Mouse (Mus musculus): ENCODE measurements around the gene Olfr432. TPM values are rescaled to one million over a fixed set of nuclear protein-coding genes. Genes with fewer than 3 reads are reported as not detected.
"Not testable (repeated sequence)": the region's sequence is repeated elsewhere in the genome, so short reads cannot be mapped to it uniquely, and the experiment has no call there.

Olfr432 gene
- polyA plus RNA-seq (2012; rRNA removed) = not detected in 2 replicates

- no peaks in the 10 kb centered on the region for H3K4me1 ChIP-seq (ENCODE audit: control insufficient read depth, insufficient read depth, low read length)
- no peak for TF ChIP-seq POLR2A (IDR thresholded peaks at IDR 0.05; ENCODE audit: control insufficient read depth, low read depth, low read length)
- no peak for TF ChIP-seq CTCF (IDR thresholded peaks at IDR 0.05; ENCODE audit: control insufficient read depth, insufficient read depth, insufficient replicate concordance, low read depth, low read length)
- H3K36me3 ChIP-seq (ENCODE audit: control insufficient read depth, insufficient read depth, low read length) = no peaks in the 10 kb centered on the region
Measured at GRCm38 (mm10) chr1:174048893-174049292, at the start of gene Olfr432. Gene Olfr432, plus strand, starts transcription at chr1:174049205.

GRCm38 (mm10) chr1:174004352-174005109 is 44.5 kb upstream of the Olfr432 start:
- H3K36me3 ChIP-seq (ENCODE audit: control insufficient read depth, insufficient read depth, low read length); H3K4me3 ChIP-seq (ENCODE audit: control insufficient read depth, low read depth, low read length); H3K27me3 ChIP-seq (ENCODE audit: control insufficient read depth, insufficient read depth, low read length); H3K4me1 ChIP-seq (ENCODE audit: control insufficient read depth, insufficient read depth, low read length); H3K27ac ChIP-seq (ENCODE audit: control insufficient read depth, insufficient read depth, low read depth, low read length): not testable (repeated sequence)

More at GRCm38 (mm10) chr1:174048893-174049292, at the start of gene Olfr432:
- Histone ChIP-seq H3K27me3 (ENCODE audit: control insufficient read depth, insufficient read depth, low read length) (no peaks in the 10 kb centered on the region), H3K4me3 (ENCODE audit: control insufficient read depth, low read depth, low read length) (no peak within 1 kb of the TSS), H3K27ac (ENCODE audit: control insufficient read depth, insufficient read depth, low read depth, low read length) (no peak within 1 kb of the TSS)

- H3K36me3 ChIP-seq (ENCODE audit: control insufficient read depth, insufficient read depth, low read length); H3K4me1 ChIP-seq (ENCODE audit: control insufficient read depth, insufficient read depth, low read length); H3K27ac ChIP-seq (ENCODE audit: control insufficient read depth, insufficient read depth, low read depth, low read length); H3K4me3 ChIP-seq (ENCODE audit: control insufficient read depth, low read depth, low read length); H3K27me3 ChIP-seq (ENCODE audit: control insufficient read depth, insufficient read depth, low read length): not testable (repeated sequence)
Measured at GRCm38 (mm10) chr1:174007050-174007449, 42.0 kb upstream of the Olfr432 start.

GRCm38 (mm10) chr1:174031698-174032097 is 17.3 kb upstream of the Olfr432 start, which contains the start of gene Ifi205:
Gene Ifi205, minus strand, starts transcription at chr1:174031810.
- TF ChIP-seq CTCF (IDR thresholded peaks at IDR 0.05; ENCODE audit: control insufficient read depth, insufficient read depth, insufficient replicate concordance, low read depth, low read length) (no peak), POLR2A (IDR thresholded peaks at IDR 0.05; ENCODE audit: control insufficient read depth, low read depth, low read length) (no peak)
- Histone ChIP-seq H3K27ac (ENCODE audit: control insufficient read depth, insufficient read depth, low read depth, low read length) (no peak within 1 kb of the TSS), H3K36me3 (ENCODE audit: control insufficient read depth, insufficient read depth, low read length) (no peaks in the 10 kb centered on the region), H3K4me1 (ENCODE audit: control insufficient read depth, insufficient read depth, low read length) (no peaks in the 10 kb centered on the region), H3K27me3 (ENCODE audit: control insufficient read depth, insufficient read depth, low read length) (no peaks in the 10 kb centered on the region), H3K4me3 (ENCODE audit: control insufficient read depth, low read depth, low read length) (no peak within 1 kb of the TSS)

- TF ChIP-seq POLR2A (IDR thresholded peaks at IDR 0.05; ENCODE audit: control insufficient read depth, low read depth, low read length) (no peak), CTCF (IDR thresholded peaks at IDR 0.05; ENCODE audit: control insufficient read depth, insufficient read depth, insufficient replicate concordance, low read depth, low read length) (no peak)
- no peaks in the 10 kb centered on the region for H3K27me3 ChIP-seq (ENCODE audit: control insufficient read depth, insufficient read depth, low read length)
- no peaks in the 10 kb centered on the region for H3K36me3 ChIP-seq (ENCODE audit: control insufficient read depth, insufficient read depth, low read length)
- no peaks in the 10 kb centered on the region for H3K4me1 ChIP-seq (ENCODE audit: control insufficient read depth, insufficient read depth, low read length)
- H3K27ac ChIP-seq (ENCODE audit: control insufficient read depth, insufficient read depth, low read depth, low read length) = no peak overlapping the region
- H3K4me3 ChIP-seq (ENCODE audit: control insufficient read depth, low read depth, low read length) = no peak overlapping the region
Measured at GRCm38 (mm10) chr1:174035841-174036240, 13.2 kb upstream of the Olfr432 start.

GRCm38 (mm10) chr1:174038480-174038879 is 10.5 kb upstream of the Olfr432 start:
- no peak overlapping the region for H3K4me3 ChIP-seq (ENCODE audit: control insufficient read depth, low read depth, low read length)
- no peaks in the 10 kb centered on the region for H3K27me3 ChIP-seq (ENCODE audit: control insufficient read depth, insufficient read depth, low read length)
- H3K27ac ChIP-seq (ENCODE audit: control insufficient read depth, insufficient read depth, low read depth, low read length) = no peak overlapping the region
- no peaks in the 10 kb centered on the region for H3K4me1 ChIP-seq (ENCODE audit: control insufficient read depth, insufficient read depth, low read length)
- no peaks in the 10 kb centered on the region for H3K36me3 ChIP-seq (ENCODE audit: control insufficient read depth, insufficient read depth, low read length)
- TF ChIP-seq CTCF (IDR thresholded peaks at IDR 0.05; ENCODE audit: control insufficient read depth, insufficient read depth, insufficient replicate concordance, low read depth, low read length) = no peak
- no peak for TF ChIP-seq POLR2A (IDR thresholded peaks at IDR 0.05; ENCODE audit: control insufficient read depth, low read depth, low read length)

- Histone ChIP-seq H3K36me3 (ENCODE audit: control insufficient read depth, insufficient read depth, low read length) (no peaks in the 10 kb centered on the region), H3K4me3 (ENCODE audit: control insufficient read depth, low read depth, low read length) (no peak within 1 kb of the TSS), H3K27ac (ENCODE audit: control insufficient read depth, insufficient read depth, low read depth, low read length) (no peak within 1 kb of the TSS), H3K4me1 (ENCODE audit: control insufficient read depth, insufficient read depth, low read length) (no peaks in the 10 kb centered on the region), H3K27me3 (ENCODE audit: control insufficient read depth, insufficient read depth, low read length) (no peaks in the 10 kb centered on the region)
- TF ChIP-seq POLR2A (IDR thresholded peaks at IDR 0.05; ENCODE audit: control insufficient read depth, low read depth, low read length) (no peak), CTCF (IDR thresholded peaks at IDR 0.05; ENCODE audit: control insufficient read depth, insufficient read depth, insufficient replicate concordance, low read depth, low read length) (no peak)
Measured at GRCm38 (mm10) chr1:174040523-174041177, 8.4 kb upstream of the Olfr432 start, which contains the start of gene Olfr433. Gene Olfr433, plus strand, starts transcription at chr1:174040705.

GRCm38 (mm10) chr1:174042091-174042884 is 6.7 kb upstream of the Olfr432 start:
- not testable (repeated sequence) for H3K27me3 ChIP-seq (ENCODE audit: control insufficient read depth, insufficient read depth, low read length); H3K36me3 ChIP-seq (ENCODE audit: control insufficient read depth, insufficient read depth, low read length); H3K4me3 ChIP-seq (ENCODE audit: control insufficient read depth, low read depth, low read length); H3K27ac ChIP-seq (ENCODE audit: control insufficient read depth, insufficient read depth, low read depth, low read length); H3K4me1 ChIP-seq (ENCODE audit: control insufficient read depth, insufficient read depth, low read length)
